Mouse (Mus musculus) A20 (cell line): ENCODE results near the gene 1600014C10Rik.

Source experiments
- DNase-seq: peaks from one replicate; pipeline ENCODE4 v3.0.0-alpha.2; 2011; ENCODE audit warnings: low read depth, low spot score

The 1600014C10Rik gene

DNA sequence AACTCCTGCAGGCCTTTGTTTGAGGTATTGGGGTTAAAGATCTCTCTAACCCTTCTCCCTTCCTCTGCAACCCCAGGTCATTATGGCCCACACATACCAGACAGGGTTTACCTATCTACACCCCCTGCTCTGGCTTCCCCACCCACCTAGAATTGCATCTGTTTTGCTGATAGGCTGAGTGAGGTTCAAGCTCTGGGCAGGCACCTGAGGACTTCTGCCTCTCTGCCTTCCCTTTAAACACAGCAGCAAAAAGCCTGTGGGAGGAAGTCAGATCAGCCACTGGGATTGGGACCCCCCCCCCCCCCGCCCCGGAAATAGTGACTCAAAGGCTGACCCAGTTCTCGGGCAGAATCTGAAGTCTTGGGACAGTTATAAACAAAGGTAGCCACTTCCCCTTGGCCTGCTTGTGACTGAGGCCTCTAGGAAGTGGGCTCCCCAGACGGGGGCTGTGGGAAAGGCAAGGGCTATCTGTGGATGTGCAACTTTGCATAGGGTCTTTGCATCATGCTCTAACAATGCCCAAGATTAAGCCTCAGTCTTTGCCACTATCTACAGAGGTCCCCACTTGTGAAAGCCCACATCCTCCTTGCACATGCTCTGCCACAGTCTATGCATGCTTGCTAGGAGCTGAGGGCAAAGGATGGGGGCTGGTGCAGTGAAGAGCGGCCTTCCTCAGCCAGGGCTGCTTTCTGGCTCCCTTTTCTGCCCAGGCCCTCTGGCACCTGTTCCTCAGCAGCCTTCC, 31.6 kb downstream of the 1600014C10Rik start:
- no peak for DNase-seq

DNA sequence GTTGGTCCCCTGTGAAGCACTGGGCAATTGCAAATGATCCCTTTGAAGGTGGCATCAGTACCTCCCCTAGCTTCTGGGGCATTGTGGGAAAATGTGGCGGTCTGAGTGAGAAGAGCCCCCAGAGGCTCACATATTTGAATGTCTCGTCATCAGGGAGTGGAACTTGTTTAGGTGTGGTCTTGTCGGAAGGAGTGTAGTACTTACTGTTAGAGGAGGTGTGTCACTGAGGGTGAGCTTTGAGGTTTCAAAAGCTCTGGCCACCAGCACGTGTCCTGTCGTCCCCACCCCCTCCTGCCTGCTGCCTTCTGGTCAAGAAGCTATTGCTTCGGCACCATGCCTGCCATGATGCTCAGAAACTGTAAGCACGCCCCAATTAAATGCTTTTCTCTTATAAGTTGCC, 32.3 kb downstream of the 1600014C10Rik start:
- DNase-seq: no peak

DNA sequence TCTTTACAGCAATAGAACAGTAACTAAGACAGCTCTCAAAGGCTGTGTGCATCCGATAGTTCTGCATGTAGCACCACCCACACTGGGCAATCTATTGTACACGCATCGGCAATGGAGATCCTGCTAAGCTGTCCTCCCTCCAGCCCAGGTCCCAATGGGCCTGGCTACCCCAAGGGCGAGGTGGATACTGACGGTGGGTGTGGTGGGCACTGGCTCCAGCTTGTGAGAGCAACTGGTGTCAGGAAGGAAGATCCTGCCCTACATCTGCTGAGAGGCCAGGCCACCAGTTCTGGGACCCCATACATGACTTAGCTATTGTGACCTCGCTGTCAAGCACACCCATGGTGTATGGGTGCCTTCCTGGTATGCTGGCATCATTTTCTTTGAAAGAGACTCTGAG, 32.7 kb downstream of the 1600014C10Rik start:
- DNase-seq: no peak

DNA sequence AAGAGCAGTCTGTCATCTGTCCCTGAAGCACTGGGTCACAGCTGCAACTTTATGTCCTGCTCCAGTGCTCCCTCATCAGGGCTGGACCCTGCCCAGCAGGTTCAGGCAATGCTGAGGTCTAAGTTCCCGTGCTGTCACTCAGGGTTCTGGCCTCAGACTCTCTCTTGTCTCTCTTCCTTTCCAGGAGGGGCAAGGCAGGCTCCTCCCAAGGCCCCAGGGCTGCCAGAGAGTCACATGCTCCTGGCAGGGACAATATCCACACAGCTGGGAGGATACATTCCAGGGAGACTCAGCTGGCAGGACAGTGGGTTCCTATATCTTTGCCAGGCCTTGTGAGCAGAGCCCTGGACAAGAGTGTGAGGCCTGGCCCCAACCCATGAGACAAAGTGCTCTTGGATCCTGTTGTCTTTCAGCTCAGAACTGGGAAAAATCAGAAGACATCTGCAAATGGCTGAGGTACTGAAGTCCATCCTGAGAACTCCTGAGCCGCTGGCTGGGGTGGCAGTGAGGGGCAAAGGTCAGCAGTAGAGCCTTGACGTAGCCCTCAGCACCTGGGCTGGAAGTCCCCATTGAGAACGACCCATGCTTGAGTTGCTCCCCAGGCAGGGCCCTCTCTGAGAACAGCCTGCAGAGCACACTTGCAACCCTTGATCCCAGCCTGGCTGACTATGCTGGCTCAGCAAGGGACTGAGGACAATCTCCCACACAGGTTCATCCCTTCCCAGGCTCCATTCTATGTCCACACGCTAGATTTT, 34.6 kb downstream of the 1600014C10Rik start:
- DNase-seq: no peak

DNA sequence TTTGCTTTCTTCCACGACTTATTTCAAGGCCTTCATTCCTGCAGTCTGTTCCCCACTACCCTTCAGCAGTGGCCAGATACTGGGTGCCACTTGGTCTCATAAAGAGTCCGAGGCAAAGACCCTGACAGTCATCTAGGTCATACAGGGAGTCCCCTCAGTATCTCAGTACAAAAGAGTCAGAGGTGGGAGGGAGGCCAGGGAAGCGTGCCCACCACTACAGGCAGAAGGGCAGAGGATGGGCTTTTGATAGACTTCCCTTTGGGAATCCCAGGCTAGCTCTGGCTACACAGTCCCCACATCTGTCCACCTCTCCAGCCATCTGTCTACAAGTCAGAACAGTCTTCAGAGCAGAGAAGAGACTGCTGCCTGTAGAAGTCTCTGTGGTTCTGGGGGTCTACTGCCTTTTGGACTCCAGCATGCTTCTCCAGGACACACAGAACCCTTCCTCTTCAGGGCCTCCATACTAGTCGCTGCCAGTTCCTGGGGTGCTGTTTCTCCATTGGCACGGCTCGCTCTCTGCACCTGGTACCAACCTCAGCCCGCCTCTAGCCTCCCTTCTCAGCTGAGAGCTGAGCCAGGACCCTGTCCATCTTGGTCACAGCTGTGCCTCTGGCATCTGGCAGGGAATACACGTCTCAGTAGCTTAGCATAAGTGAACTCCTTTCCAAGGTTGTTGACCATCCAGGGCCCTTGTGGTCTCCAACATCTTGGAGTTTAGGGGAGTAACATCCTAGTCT, 35.8 kb downstream of the 1600014C10Rik start:
- DNase-seq: no peak

DNA sequence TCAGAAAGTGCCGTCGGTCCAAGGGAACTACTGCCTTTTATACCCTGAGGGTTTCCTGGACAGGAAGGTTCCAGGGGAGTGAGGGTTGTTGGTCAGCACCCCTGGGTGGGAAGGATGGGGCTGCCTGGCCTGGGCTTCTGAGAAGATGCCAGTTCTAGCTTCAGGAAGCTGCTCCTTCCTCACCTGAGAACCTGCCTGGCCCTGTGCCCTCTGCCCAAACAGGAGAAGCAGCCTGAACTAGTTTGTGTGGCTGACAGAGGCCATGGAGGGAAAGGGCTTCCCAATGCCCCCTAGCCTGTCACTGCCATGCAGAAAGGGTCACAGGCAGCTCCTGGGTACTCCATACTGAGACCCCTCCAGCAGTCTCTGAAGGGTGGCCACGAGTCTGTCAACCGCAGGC, 36.5 kb downstream of the 1600014C10Rik start:
- no peak for DNase-seq

DNA sequence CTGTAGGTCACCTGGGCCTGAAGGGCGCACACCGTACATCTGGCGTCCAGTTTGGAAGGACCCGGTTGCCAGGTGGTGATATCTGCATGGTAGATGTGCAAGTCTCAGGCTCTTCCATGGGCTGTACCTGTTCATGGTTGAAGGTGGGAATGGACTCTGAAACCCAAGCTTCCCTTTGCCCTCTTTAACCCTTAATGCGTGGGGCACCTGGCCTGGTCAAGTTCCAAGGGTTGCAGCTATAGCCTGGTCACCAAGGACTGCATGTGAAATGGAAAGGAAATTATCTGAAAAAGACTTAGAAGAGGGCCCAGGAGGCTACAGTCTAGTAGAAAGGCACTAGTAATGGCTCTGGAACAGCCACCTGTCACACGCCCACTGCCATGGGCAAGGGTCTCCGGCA, 37.8 kb downstream of the 1600014C10Rik start:
- DNase-seq: no peak

- no peak for DNase-seq
Observed at GRCm38 (mm10) chr7:38224577-38225369, 41.8 kb downstream of the 1600014C10Rik start.

DNA sequence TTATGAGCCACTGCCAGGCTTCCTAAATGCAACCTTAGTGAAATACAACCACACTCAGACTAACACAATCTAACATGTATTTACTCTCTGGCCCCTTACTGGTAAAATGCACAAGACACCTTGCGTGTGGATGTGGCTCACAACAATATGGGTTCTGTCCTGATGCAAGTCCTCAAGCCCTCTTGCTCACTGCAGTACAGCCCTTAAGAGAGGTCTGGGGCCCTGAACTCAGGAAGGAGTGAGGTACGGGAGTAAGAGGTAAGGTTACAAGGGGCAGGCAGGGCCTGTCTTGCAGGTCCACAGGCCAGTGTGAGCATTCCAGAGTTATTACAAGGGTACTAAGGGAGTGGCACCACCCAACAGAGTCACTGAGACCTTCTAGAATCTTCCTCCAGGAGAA, 43.2 kb downstream of the 1600014C10Rik start:
- DNase-seq: no peak

DNA sequence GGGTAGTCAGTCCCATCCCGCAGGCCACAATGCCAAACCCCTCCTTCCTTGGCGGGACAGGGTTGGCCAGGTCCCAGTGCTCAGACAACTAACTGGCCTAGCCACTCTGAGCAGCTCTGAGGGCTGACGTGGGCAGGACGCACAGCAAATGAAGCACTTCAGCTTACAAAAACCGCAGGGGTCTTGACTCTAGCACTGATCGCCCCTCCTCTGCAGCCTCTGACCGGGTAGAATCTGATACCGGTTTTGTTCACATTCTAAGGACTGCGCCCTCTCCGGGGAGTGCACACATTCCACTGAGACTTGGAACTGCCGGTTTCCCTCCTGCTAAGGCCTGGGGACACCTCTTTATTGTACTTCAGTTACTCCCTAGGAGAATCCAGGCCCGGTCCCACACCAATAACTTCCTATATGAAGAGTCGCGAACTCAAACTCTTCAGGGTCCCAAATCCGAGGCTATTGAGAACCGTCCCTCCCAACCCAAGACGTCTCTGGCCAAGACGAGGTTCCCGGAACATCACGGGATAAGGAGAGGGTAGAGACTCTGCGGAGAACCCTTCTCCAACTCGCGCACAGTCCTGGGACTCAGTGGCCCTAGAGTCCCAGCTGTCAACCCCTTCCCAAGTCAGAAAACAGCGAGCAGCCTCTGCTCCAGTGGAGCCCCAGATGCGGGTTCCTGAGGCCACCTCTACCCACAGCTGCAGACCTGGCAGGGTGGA, 44.3 kb downstream of the 1600014C10Rik start:
- no peak for DNase-seq

DNA sequence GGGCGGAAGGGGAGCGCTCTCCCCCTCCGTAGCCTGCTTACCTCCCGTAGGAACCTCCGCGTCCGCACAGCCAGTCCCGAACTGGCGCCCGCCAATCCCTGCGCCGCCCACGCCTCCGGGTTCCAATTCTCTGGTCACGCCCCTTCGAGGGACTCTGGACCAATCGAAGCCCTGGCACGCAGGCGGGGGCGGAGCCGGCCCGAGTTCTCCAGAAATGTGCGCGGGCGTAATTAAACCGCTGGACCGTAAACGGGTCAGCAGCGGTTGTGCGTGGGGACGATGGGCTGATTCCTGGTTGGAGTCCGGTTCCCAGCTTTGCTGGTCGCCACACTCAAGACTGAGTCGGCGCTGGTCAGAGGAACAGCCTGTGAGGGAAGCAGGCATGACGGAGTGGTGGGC, 44.9 kb downstream of the 1600014C10Rik start, which contains the start of gene Plekhf1:
Gene Plekhf1, minus strand, starts transcription at position 117 of the 399 bp plus-strand sequence.
- peak; percentile 85 for DNase-seq

- no peak for DNase-seq
Observed at GRCm38 (mm10) chr7:38228329-38228728, 45.3 kb downstream of the 1600014C10Rik start.

- DNase-seq: no peak
Observed at GRCm38 (mm10) chr7:38230285-38230684, 47.3 kb downstream of the 1600014C10Rik start.

DNA sequence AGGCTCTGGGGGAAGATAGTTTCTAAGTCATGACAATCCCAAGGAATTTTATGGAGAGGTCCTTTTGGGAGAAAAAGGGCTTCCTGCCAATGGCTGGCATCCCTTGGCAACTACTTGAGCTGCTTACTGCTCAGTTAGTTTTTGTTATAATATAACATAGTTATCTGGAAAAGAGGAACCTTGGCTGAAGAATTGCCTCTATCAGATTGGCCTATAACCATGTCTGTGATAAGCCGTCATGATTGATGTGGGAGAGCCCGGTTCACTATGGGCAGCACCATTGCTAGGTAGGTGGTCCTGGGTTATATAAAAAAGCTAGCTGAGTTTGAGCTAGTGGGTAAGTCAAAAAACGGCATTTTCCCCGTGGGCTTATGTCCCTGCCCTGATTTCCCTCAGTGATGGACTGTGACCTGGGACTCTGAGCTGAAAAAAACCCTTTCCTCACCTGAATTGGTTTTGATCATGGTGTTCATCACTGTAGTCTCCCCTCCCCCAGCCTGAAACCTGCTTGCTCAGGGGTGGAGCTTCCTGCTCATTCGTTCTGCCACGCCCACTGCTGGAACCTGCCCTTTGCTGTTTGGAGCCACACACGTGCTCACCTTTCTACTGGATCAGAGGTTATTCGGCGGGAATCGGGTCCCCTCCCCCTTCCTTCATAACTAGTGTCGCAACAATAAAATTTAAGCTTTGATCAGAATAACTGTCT, 53.5 kb downstream of the 1600014C10Rik start:
- no peak for DNase-seq

DNA sequence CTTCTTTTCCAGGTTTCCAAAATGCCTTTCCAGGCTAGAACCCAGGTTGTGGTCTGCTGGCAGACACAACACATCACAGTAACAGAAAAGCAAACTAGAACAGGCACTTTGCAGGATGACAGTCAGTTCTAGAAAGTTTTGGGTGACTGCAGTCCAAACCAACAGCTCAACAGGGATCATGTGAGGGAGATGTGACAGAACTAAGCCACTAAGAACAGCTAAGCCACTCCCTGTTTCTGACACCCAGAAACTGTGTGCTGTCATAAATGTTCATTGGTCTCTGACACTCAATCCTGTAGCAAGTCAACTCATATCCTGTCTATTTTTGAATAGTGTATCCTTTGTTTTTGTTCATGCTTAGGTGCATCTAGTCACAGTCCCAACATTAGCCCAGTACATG, 54.1 kb downstream of the 1600014C10Rik start:
- DNase-seq: no peak

- no peak for DNase-seq
Observed at GRCm38 (mm10) chr7:38242417-38242816, 59.4 kb downstream of the 1600014C10Rik start.
